Mouse (Mus musculus) frontal cortex, postnatal 14 days (tissue): Measurements from ENCODE around the gene Plgrkt.

Experiments
- DNase-seq, 2 experiments: peaks; one replicate each; pipeline ENCODE4 v3.0.0; 2022; ENCODE audit warnings: low spot score in 2 of 2

Gene Plgrkt

DNA sequence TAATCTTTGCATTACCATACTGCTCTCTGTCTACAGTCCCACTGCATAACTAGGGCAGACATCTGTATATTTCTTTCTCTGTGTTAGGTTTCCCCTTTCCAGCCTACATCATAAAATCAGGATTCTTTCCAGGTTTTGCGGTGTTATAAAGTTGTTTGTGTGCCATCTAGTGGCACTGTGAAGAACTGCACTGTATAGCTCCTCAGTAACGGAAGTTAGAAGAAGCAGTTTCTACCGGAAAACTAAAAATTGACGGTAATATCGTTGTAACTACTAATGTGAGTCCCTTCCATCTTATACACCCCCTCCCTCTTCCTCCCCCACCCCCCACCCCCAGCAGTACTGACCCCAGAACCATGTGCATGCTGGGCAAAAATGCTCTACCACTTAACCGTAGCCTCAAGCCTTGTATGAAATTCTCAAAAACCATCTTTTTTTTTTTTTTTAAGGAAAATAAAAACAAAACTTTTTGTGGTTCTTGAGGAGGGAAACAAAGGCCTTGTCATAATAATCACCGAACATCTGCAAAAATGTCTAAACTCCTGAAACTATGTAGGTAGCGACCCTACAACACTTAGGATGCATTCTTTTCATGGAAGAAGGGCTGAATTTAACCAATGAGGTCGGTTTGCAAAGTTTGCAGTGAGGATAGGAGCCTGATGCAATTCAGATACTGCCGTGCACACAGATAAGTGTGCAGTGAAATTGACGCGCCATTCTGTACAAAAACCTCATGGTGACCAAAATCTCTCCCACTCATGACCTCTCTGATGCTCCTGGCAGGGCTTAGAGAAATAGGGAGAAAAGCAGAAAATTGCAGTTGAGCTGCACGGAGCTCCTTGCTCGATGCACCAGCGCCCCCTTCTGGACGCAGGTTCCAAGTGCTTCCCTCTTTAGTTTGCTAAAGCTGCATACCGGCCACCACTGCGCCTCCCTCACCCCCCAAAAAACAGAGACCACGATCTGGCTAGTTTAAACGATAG lies 12.0 kb downstream of the Plgrkt start:
- DNase-seq = peak; percentile 58 to 84

DNA sequence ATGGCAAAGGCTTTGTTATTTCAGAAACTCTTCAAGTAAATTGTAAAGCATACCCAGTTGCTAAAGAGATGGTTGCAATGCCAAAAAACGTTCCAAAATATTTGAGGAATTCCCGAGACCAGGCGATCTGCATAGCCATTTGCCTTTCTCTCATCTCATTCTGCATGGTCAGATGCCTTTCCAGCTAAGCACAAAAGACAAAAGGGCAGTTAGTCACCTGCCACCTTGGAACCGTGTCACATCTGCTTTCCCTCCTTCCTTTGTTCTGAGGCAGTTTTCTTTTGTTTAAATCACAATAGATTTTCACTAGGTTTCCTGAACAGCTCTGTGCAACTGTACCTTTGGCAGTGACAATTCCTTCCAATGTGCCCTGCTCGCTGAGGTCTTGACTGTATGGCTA lies 16.2 kb downstream of the Plgrkt start:
- DNase-seq = no peak

DNA sequence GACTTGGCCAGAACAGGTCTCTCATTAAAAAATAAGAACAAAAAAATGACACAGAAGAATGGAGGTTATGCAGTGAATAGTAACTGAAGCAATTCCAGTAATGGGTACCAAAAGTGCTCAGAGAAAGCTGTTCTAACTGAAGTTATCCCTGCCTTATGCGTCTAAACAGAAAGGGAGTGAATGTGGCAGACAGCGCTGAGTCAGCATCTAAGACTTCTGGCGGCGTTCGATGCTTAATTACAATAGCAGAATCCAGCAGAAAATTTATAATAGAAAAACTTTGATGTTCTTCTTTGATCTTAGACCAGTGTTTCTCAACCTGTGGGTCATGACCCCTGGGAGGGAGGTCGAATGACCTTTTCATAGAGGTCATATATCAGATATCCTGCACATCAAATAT lies 21.6 kb downstream of the Plgrkt start:
- no peak for DNase-seq

DNA sequence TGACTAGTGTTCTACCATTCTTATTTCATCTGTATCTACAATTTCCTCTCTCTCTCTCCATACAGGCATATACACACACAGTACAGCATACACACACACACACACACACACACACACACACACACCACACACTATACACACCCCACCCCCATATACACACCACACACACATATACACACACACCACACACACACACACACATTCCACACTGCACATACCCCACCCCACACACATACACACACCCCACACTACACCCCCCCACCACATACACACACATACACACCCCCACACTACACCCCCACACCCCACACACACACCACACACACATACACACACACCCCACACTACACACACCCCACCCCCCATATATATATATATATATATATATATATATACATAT lies 22.3 kb downstream of the Plgrkt start:
- DNase-seq = no peak

DNA sequence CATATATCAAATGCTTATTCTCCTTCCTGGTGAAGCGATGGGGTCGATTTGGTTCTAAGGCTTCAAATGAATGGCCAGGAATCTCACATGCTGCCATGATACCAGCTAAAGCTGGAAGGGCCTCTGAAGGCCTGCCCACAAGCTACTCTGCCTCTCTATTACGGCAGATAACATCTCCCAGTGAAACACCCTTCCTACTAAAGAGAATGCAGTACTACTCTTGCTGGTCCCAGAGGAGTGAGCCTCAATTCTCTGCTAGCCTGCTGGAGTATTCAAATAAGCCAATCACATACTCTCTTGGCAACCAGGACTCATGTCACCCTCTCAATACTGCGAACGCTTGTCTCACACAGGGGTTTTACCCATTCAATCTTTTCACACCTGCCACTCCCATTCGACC lies 24.9 kb downstream of the Plgrkt start:
- no peak for DNase-seq

DNA sequence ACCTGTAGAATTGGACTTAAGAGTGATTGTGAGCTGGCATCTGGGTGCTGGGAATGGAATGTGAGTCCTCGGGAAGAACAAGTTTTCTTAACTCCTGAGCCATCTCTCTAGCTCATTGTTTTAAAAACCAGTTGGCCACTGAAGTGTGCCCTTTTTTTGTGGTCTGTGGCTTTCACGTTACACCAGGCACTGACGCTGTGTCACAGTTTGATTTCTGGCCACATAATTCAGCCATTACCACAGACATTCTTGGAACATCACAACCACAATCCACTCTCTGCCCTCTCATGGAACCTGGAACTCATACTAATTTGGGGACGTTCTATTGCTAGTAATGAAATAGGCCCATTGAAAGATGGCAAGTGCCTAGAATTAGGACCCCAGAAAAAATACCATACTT lies 26.2 kb downstream of the Plgrkt start:
- DNase-seq = no peak

DNA sequence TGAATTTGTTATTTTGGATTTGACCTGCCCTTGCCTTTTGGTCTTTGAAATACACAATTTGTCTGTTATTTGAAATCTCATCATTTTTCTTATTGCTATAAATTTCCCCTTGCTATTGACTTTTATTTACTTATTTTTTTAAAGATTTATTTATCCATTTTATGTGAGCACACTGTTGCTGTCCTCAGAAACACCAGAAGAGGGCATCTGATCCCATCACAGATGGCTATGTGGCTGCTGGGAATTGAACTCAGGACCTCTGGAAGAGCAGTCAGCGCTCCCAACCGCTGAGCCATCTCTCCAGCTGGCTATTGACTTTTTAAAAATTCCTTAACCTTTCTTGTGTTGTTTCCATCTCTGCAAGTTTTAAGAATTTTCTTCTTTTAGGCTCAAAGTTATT lies 30.6 kb downstream of the Plgrkt start:
- DNase-seq = no peak

DNA sequence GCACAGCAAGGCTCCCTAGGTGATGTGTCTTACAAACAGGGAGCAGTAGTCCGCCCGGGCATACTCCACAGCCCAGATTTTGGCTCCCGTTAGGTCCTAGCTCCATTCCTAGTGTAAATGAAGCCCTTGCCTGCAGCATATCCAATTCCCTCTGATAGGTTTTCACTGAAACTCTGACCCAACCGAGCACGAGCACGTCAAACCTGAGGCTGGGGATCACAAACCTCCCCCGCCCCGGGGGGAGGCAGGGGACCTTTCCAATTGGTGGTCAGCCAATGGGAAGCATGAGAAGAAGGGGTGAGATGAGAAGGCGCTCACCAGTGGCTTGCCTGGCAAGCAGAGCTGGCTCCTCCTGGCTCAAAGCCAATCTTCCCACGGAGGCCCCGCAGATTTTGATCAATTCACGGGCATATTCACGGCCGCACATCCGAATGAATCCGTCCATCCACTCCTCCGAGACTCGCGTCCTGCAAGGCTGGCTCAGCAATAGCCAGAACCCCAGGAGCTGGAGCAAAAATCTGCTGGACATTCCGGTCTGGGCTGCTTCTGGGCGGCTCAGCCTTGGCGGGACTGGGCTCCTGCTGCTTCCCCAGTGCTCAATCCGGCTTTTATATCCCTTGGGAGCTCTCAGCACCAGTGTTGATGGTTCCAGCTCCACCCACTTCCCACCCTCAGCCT lies 33.0 kb downstream of the Plgrkt start, which contains the start of gene Rln1:
Rln1 (minus strand) TSS at position 603 of the 678 bp plus-strand sequence.
- DNase-seq = peak in 1 of 2 experiments; percentile 14

DNA sequence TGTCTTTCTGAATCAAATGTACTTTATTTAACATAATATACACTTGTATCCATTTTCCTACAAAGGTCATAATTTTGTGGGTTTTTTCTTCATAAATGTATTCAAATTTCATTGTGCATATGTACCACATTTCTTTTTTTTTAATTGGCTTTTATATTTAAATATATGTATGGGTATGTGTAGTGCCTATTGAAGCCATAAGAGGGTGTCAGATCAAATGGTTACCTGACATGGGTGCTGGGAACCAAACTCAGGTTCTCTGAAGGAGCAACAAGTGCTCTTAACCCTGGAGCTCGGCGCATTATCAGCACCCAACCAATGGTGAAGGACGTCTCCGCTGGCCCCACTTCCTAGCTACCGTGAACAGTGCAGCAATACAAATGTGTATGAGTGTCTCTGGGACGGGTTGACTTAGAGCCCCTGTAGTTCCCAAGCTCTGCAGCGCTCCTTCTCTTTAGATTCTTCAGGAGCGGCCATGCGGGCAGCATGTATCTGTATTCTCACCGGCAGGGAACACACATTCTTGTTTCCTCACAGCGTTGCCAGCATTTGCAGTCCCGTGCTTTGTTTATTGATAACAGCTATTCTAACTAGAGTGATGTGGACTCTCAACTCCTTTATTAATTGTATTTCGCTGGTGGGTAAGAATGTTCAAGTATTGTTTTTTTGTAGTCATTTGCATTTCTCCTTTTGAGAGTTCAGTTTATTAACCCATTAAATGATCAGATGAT lies 40.2 kb downstream of the Plgrkt start:
- no peak for DNase-seq

DNA sequence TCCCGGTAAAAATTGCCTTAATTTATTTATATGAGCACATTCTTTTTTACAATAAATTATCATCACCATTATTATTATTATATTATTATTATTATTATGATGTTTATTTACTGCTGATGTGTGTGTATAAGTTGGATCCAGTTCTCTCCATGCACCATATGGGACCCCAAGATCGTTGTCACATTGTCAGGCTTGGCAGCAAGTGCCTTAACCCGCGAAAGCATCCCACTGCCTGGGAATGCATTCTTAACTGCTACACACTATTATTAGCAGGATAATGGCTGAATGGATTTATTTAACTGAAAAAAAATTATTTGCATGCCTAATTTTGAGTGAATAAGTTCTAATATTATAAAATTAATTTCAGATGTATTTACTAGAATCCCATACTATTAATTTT lies 40.8 kb downstream of the Plgrkt start:
- no peak for DNase-seq

DNA sequence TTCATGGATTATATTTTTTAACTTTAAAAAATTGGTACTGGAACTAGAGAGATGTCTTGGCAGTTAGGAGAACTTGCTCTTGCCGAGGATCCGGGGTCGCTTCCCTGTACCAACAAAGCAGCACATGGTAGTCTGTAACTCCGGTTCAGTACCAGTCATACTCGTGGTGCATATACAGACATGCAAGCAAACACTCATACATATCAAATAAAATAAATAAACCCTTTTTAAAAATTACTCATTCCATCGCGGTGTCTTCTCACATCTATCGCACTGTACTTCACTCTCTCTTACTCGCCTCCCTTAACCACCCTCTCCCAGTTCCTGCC lies 41.4 kb downstream of the Plgrkt start:
- no peak for DNase-seq

DNA sequence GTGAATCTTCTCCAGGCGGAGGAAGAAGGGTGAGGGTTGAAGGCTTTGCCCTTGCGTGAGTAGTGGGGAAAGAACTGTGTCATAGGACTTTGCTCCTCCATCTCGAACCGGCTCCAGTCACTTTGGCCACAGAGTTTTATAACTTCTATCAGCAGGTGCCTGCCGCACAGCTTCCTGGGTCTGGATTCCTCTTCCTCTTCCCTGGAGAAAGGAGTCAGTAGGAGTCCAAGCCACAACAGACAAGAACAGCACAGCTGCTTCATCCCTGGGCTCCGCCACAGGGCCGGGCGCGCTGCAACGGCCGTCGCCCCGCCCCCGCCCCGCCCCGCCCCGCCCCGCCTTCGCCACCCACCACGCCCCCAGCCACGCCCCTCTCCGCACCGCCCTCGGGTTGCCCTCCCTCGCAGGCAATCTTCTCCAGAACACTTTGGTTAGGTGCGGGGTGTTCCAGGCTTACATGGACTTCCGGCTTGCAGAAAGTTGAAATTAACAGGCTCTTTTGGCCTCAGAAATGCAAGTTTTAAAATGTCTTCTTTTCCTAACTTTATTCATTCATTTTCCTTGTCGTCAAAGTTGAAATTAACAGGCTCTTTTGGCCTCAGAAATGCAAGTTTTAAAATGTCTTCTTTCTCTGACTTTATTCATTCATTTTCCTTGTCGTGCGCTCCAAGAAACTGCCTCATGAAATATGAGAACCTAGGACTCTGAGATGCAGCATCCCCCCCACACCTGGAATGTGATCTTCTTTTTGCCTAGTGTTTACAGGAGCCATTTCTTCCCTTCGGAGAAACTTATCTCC lies 41.9 kb downstream of the Plgrkt start, which contains the start of gene Insl6:
Insl6 (minus strand) TSS at position 304 of the 799 bp plus-strand sequence.
- no peak for DNase-seq

DNA sequence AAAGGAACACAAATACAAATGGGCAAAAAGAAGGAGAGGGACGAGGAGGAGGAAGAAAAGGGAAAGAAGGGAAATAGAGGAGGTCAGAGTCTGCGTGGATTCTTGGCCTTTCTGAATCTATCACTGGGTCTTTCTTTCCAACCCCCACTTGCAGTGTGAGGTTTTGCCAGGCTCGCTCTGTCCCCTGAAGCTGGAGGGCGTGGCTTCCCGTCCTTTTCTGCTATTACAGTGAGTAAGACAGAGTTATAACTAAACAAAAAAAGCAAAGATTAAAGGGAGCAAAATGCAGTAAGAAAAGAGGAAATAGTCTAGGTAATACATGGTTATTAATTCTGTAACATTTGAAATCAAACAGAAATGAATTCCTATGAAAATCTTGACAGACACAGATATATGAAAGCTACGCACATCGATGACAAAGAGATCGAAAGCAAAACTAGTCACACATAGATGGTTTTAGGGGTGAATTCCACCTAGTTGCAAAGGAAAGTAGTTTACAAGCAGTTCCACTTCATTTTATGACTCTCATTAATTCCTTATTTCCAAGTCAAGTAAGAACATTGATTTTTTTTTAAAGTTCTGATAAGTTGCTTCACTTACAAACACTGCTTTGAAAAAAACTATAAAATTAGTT lies 43.7 kb downstream of the Plgrkt start:
- no peak for DNase-seq

DNA sequence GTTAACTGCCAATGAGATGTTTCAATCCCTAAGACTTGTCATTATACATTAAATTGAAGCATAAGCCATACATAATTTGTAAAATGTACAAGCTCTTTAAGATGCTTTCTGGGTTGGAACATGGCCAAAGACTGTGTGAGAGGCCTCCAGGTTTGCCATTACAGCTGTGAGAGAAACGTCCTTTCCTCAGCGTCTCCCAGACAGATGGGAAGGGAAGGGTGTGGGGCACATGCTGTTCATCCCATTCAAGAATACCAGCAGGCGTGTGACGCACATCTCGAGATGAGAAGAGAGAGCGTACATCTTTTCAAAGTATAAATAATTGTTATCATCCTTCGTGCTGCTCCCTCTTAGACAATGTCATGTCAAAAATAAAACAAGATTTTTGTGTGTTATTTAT lies 54.5 kb downstream of the Plgrkt start:
- DNase-seq = no peak

DNA sequence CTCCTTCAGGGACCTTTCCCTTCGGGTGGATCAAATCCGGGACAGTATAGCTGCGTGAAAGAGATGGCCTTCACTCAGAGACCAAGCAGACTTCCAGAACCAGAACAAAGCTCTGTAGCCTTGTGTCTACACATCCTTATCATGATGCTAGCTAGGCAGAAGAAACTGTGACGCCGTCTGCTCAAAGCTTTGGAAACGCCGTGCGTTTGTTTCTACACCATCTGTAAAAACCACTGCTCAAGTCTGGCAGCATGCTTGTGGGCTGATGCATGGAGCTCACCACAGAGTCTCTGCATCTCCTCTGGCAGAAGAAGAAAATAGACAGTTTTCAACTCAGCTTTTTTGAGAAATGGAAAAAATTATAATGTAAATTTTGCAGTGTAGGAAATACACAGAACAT lies 55.4 kb downstream of the Plgrkt start:
- DNase-seq = peak in 1 of 2 experiments; percentile 15

DNA sequence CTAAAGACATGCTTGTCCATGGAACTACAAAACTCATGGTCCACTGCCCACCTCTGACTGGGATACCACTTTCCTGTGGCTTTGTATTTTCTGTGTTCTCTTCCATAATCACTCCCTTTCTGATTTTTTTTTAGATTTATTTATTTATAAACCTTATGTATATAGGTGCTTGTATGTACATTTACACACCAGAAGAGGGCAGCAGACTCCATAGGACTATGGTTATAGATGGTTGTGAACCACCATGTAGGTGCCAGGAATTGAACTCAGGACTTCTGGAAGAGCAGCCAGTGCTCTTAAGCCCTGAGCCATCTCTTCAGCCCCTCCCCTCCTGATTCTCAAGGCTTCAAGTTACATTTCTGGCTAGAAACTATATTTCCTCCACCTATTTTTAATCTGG lies 58.4 kb downstream of the Plgrkt start:
- no peak for DNase-seq

DNA sequence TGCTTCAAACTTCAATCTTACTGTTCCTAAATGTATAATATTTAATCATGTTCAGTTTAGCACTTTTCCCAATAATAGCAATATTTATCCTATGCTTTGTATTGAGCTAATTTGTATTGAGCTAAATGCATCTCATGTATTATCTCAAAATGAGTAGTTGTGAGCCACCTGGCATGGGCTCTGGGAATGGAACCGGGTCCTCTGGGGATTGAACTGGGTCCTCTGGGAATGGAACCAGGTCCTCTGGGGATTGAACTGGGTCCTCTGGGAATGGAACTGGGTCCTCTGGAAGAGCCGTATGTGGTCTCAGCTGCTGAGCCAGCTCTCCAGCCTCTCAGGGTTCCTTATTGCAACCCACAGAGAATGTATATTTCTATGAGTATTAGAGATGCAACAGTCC lies 65.1 kb downstream of the Plgrkt start:
- DNase-seq = no peak

DNA sequence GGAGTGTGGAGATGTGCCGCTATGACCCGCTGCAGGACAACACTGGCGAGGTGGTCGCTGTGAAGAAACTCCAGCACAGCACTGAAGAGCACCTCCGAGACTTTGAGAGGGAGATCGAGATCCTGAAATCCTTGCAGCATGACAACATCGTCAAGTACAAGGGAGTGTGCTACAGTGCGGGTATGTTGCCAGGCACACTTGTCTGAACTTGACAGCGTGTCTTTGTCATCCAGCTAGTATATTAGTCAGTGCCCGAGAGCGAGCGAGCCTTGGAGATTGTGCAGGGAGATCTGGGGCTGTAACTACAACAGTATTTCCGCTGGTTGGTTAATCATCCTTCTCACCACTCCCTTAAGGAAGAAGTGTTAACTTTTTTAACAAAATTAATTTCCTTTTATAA lies 66.3 kb downstream of the Plgrkt start:
- DNase-seq = no peak
